Mouse (Mus musculus) megakaryocyte, embryonic 14.5 days (primary cell): Measurements from ENCODE around the gene B4galt4.

Experiments
- FLI1 ChIP-seq: IDR thresholded peaks from 2 replicates; pipeline ENCODE4 v1.6.1; 2012; ENCODE audit warnings: low read length, inconsistent platforms, mixed read lengths
- GATA1 ChIP-seq: IDR thresholded peaks from 3 replicates; pipeline ENCODE4 v1.6.1; 2012; ENCODE audit warnings: mixed read lengths, low read length, inconsistent platforms, borderline replicate concordance

GRCm38 (mm10) chr16:38750803-38751202 lies 8.7 kb downstream of the B4galt4 start:
- TF ChIP-seq GATA1 (no peak), FLI1 (no peak)
